8 mouse cellular contexts compared by ENCODE assay signal in the genomic region with DNA sequence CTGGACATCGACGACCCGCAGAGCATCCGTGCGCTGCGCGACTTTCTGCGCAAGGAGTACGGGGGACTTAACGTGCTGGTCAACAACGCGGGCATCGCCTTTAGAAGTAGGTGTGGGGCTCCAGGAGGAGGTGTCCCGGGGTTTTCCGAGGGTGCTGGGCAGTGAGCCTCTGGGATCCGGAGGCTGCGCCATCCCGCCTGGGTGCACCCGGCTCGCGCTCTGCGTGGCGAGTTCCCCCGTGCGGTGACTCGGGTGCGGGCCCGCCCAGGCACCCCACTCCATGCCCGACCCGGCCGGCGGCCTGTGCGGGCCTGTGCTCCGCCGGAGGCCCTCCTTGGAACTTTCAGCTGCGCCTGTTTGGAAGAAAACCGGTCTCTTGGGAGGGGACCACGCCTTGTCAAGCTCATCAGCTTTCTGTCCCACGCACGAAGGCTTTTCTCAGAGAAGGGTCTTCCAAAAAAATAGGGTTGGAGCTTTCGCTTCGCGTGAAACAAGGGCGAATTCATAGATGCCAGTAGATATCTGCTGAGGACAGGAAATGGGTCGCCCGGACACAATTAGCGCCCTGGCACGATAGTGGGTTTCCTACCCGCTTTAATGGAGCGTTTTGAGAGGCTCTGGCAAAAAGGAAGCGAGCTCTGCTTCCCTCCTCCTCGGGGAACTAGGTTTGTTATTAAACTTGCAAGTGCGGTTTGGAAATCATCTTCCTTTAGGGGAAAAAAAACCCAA. TPM values are rescaled to one million over a fixed set of nuclear protein-coding genes. Genes with fewer than 3 reads are reported as not detected.
A peak's percentile ranks its signal among the peaks of the same experiment; 100 is the strongest.
DNase-seq lines count a peak whose midpoint lies in the region; ATAC-seq and TF ChIP-seq lines count a peak whose summit lies in the region.

No protein-coding gene starts in this region.

- H3K9ac ChIP-seq in hindbrain, embryonic 15.5 days = peak overlapping the region; percentile 6
- H3K9ac ChIP-seq in neural tube, embryonic 14.5 days (replicated peaks; ENCODE audit: low read depth, low read length) = peak overlapping the region; percentile 41

- 2% methylated on average over 52 of the region's 53 CpGs for WGBS in hindbrain, embryonic 15.5 days
- under 1% methylated on average over 53 of the region's 53 CpGs for WGBS in lung, adult 2 months
- WGBS in neural tube, embryonic 14.5 days = under 1% methylated on average over 53 of the region's 53 CpGs

- peaks cover 20% of the 10 kb centered on the region for H3K4me1 ChIP-seq in hindbrain, embryonic 15.5 days (replicated peaks)
- peaks cover 2% of the 10 kb centered on the region; the same call in 1 of the 2 replicates for H3K4me1 ChIP-seq in lung, adult 2 months (ENCODE audit: control insufficient read depth, insufficient read depth, low read length)
- peaks cover 7% of the 10 kb centered on the region; the same call in 1 of the 2 replicates for H3K4me1 ChIP-seq in neural tube, embryonic 14.5 days (ENCODE audit: control insufficient read depth, insufficient read depth, low read length)

- H3K9me3 ChIP-seq in hindbrain, embryonic 15.5 days = no peaks in the 10 kb centered on the region
- H3K9me3 ChIP-seq in neural tube, embryonic 14.5 days (ENCODE audit: control insufficient read depth, low read length) = no peaks in the 10 kb centered on the region

- no peaks in the 10 kb centered on the region for H3K36me3 ChIP-seq in hindbrain, embryonic 15.5 days
- H3K36me3 ChIP-seq in neural tube, embryonic 14.5 days (ENCODE audit: control insufficient read depth, insufficient read depth, low read length) = no peaks in the 10 kb centered on the region

- peaks cover 50% of the 10 kb centered on the region for H3K27me3 ChIP-seq in hindbrain, embryonic 15.5 days
- peaks cover 27% of the 10 kb centered on the region for H3K27me3 ChIP-seq in neural tube, embryonic 14.5 days (ENCODE audit: control insufficient read depth, insufficient read depth, low read length)

- H3K4me2 ChIP-seq in hindbrain, embryonic 15.5 days = peak overlapping the region; percentile 79
- peak overlapping the region; percentile 49 for H3K4me2 ChIP-seq in neural tube, embryonic 14.5 days (ENCODE audit: low read depth, low read length)

- H3K27ac ChIP-seq in hindbrain, embryonic 15.5 days (replicated peaks) = no peak overlapping the region
- H3K27ac ChIP-seq in neural tube, embryonic 14.5 days (ENCODE audit: low read depth, low read length) = no peak overlapping the region

- TF ChIP-seq CTCF in brain, embryonic 14.5 days (IDR thresholded peaks at IDR 0.05; ENCODE audit: borderline replicate concordance, extremely low read depth, insufficient read depth, insufficient read length) = no peak
- TF ChIP-seq CTCF in lung, adult 2 months (IDR thresholded peaks at IDR 0.05; ENCODE audit: insufficient read depth, low read length) = no peak

- intact Hi-C loops in gastrocnemius, postnatal 14 days (cut with DNase I; ENCODE audit: low total_unique reads) = loop anchor here (10.0 kb wide), 1 partner anchor 81 kb away; no protein-coding TSS in a partner anchor

- peak; percentile 51; the same call in 1 of the 2 replicates for ATAC-seq in hindbrain, embryonic 15.5 days (ENCODE audit: low FRiP score, low read depth)
- peak; percentile 38; the same call in 1 of the 2 replicates for ATAC-seq in neural tube, embryonic 14.5 days (ENCODE audit: low read depth)
- ATAC-seq in activated CD4-positive, CD25-positive, alpha-beta regulatory T cell, adult 4 months = no peak

- no peak for TF ChIP-seq POLR2A in brain, embryonic 14.5 days (IDR thresholded peaks at IDR 0.05; ENCODE audit: borderline replicate concordance, extremely low read depth, insufficient read depth, insufficient read length, poor library complexity, severe bottlenecking)
- no peak for TF ChIP-seq POLR2A in lung, adult 2 months (IDR thresholded peaks at IDR 0.05; ENCODE audit: borderline replicate concordance, extremely low read depth, low read depth, low read length)

- H3K4me3 ChIP-seq in hindbrain, embryonic 15.5 days = peak overlapping the region; percentile 41
- H3K4me3 ChIP-seq in lung, adult 2 months (replicated peaks; ENCODE audit: extremely low read depth, low read depth, low read length) = peak overlapping the region; percentile 92
- H3K4me3 ChIP-seq in neural tube, embryonic 14.5 days (ENCODE audit: low read depth, low read length) = peak overlapping the region; percentile 28

- DNase-seq in thymus, postnatal 0 days (ENCODE audit: low spot score) = peak; percentile 6
- DNase-seq in thymus, postnatal 14 days = no peak
- peak; percentile 29 for DNase-seq in brain, embryonic 14.5 days (ENCODE audit: low read depth)
- DNase-seq in gastrocnemius, postnatal 14 days = peak; percentile 52
- peak; percentile 44 for DNase-seq in lung, adult 2 months

RNA-seq across cellular contexts. Expression of a gene that starts 0.7 kb away (rescaled TPM):
- polyA plus RNA-seq in thymus, postnatal 0 days (2015; fragmentation: Nextera tagmentation; extraction: Ambion mirVana) = 8.4 and 8.5 TPM in 2 replicates
- 1.4 and 1.7 TPM in 2 replicates for polyA plus RNA-seq in brain, embryonic 14.5 days (2012; rRNA removed)
- 1 to 10 TPM; 3.0 to 3.6 TPM for total RNA-seq in gastrocnemius, postnatal 14 days (2021)
- polyA plus RNA-seq in hindbrain, embryonic 15.5 days (2015; fragmentation: Nextera tagmentation; extraction: Ambion mirVana) = 2.2 TPM in 2 replicates
- polyA plus RNA-seq in lung, adult 2 months (2012; rRNA removed) = 25.7 and 31.6 TPM in 2 replicates
- 0.82 and 0.99 TPM in 2 replicates for polyA plus RNA-seq in neural tube, embryonic 14.5 days (2014; fragmentation: Nextera tagmentation; extraction: Ambion mirVana)
- not detected for polyA plus RNA-seq in activated CD4-positive, CD25-positive, alpha-beta regulatory T cell, adult 4 months (2017; shearing (Covaris generic))

RNA-seq across cellular contexts. Expression of a gene that starts 28.0 kb away (rescaled TPM):
- 11.9 and 17.1 TPM in 2 replicates for polyA plus RNA-seq in thymus, postnatal 0 days (2015; fragmentation: Nextera tagmentation; extraction: Ambion mirVana)
- 51.8 and 63.3 TPM in 2 replicates for polyA plus RNA-seq in brain, embryonic 14.5 days (2012; rRNA removed)
- 10 to 100 TPM; 25.7 to 28.5 TPM for total RNA-seq in gastrocnemius, postnatal 14 days (2021)
- polyA plus RNA-seq in hindbrain, embryonic 15.5 days (2015; fragmentation: Nextera tagmentation; extraction: Ambion mirVana) = 38.2 and 40.1 TPM in 2 replicates
- 61.2 and 68.3 TPM in 2 replicates for polyA plus RNA-seq in lung, adult 2 months (2012; rRNA removed)
- 43.7 and 44.9 TPM in 2 replicates for polyA plus RNA-seq in neural tube, embryonic 14.5 days (2014; fragmentation: Nextera tagmentation; extraction: Ambion mirVana)
- polyA plus RNA-seq in activated CD4-positive, CD25-positive, alpha-beta regulatory T cell, adult 4 months (2017; shearing (Covaris generic)) = 10 to 100 TPM; 24.5 to 25.5 TPM

RNA-seq across cellular contexts. Expression of a gene that starts 55.8 kb away (rescaled TPM):
- 0.18 and 0.25 TPM in 2 replicates for polyA plus RNA-seq in thymus, postnatal 0 days (2015; fragmentation: Nextera tagmentation; extraction: Ambion mirVana)
- polyA plus RNA-seq in brain, embryonic 14.5 days (2012; rRNA removed) = 0.08 and 0.10 TPM in 2 replicates
- total RNA-seq in gastrocnemius, postnatal 14 days (2021) = 1 to 10 TPM in 1 of 2 experiments, under 1 TPM in 1; 0.91 to 1.2 TPM
- polyA plus RNA-seq in hindbrain, embryonic 15.5 days (2015; fragmentation: Nextera tagmentation; extraction: Ambion mirVana) = not detected in 2 replicates
- polyA plus RNA-seq in lung, adult 2 months (2012; rRNA removed) = not detected in 2 replicates
- polyA plus RNA-seq in neural tube, embryonic 14.5 days (2014; fragmentation: Nextera tagmentation; extraction: Ambion mirVana) = 0.30 TPM in 1 of 2 replicates, not detected in the other
- polyA plus RNA-seq in activated CD4-positive, CD25-positive, alpha-beta regulatory T cell, adult 4 months (2017; shearing (Covaris generic)) = under 1 TPM in 1 of 2 experiments, not detected in 1; 0.78 TPM

Comparison
In these comparisons a context has a peak if more than half of its experiments do, and no peak if none do; other contexts are left out.
1. H3K4me3 ChIP-seq: peak in every context shown above with its lines; median percentile 92 in lung, adult 2 months; 41 in hindbrain, embryonic 15.5 days; 28 in neural tube, embryonic 14.5 days.